Mouse (Mus musculus): Measurements from ENCODE around the gene Tnfsf12.

Tnfsf12 gene

DNA sequence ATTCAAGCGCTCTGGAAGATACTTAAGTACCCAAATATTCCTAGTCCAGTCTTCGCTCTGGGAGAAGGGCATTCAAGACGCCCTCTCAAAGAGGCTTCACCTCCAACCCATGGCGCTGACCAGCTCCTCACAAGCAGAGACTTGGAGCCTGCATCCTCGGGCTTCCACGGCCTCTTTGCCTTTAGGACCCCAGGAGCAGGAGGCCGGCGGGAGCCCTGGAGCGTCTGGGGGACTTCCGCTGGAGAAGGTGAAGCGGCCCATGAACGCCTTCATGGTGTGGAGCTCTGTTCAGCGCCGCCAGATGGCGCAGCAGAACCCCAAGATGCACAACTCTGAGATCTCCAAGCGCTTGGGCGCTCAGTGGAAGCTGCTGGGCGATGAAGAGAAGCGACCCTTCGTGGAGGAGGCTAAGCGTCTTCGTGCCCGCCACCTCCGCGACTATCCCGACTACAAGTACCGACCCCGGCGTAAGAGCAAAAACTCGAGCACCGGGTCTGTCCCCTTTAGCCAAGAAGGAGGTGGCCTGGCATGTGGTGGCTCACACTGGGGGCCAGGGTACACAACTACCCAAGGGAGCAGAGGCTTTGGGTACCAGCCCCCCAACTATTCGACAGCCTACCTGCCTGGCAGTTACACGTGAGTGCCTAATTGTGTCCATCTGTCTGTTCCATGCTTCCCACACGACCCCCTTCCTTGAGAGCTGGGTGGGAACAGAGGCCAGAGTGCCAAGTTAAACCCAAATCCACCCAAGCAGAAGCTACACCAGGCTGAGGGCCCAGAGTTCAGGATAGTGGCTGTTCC is 40.2 kb downstream of the Tnfsf12 start, which contains the start of gene Sox15:
Gene Sox15 (plus strand): TSS at position 51 of the 801 bp plus-strand sequence.
- DNase-seq (ENCODE audit: low spot score), result peak; percentile 90

GRCm38 (mm10) chr11:69654760-69655159 is 40.9 kb downstream of the Tnfsf12 start:
- no peak for DNase-seq (ENCODE audit: low spot score)

DNA sequence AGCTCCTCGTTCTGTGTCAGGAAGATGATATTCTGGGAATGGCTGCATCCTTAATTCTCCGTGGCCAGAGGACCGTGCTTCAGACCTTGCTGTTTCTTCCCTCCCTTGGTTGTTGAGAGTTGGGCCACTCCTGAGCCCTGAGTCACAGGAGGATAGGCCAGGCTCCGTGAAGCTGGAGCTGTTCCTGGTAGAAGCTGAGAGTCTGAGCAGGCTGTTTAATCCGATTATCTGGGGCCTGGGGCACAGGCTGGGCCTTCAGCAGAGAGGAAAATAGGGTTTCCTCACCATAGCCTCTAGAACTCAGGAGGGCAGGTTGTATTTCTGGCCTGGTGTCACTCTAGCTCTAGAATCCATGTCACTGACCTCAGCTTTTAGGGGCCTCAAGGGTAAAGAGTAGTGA is 42.2 kb downstream of the Tnfsf12 start:
- no peak for DNase-seq (ENCODE audit: low spot score)

DNA sequence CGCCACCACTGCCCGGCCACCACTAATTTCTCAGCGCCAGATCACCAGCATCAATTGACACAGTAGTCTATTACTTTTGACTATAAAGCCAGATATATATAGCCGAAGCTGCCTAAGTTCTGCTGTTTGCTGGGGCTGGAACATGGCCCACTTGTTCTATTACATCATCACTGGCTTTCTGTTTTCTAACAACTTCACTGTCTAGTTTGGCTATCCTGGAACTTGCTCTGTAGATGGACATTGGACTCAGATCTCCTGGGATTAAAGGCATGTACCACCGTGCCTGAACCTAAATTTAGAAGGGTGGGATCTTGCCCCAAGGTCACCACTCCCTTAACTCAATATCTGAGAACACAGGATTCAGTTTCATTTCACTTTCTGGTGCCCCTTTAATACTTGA is 49.8 kb downstream of the Tnfsf12 start:
- no peak for DNase-seq (ENCODE audit: low spot score)
